Mouse (Mus musculus) midbrain, embryonic 10.5 days (tissue): ENCODE results near the gene Gm47791. TPM values are rescaled to one million over a fixed set of nuclear protein-coding genes. Genes with fewer than 3 reads are reported as not detected.
A peak's percentile ranks its signal among the peaks of the same experiment; 100 is the strongest.

Source experiments
- DNase-seq: peaks from one replicate; pipeline ENCODE4 v3.0.0-alpha.2; 2017; ENCODE audit warnings: low spot score
- H3K27ac ChIP-seq: fragments of 300-500 bp; sonication (generic); replicated peaks from 2 replicates; pipeline ENCODE4 v1.5.1; 2016; ENCODE audit warnings: mild to moderate bottlenecking
- H3K27me3 ChIP-seq: fragments of 300-500 bp; sonication (generic); 2 replicates; pipeline ENCODE4 v1.6.1; 2016; ENCODE audit warnings: low read depth, mild to moderate bottlenecking; ENCODE audit not compliant: poor library complexity, severe bottlenecking
- H3K36me3 ChIP-seq: fragments of 300-500 bp; sonication (generic); 2 replicates; pipeline ENCODE4 v1.6.1; 2016; ENCODE audit warnings: mild to moderate bottlenecking, moderate library complexity
- H3K4me1 ChIP-seq: fragments of 300-500 bp; sonication (generic); 2 replicates; pipeline ENCODE4 v1.6.1; 2016
- H3K4me3 ChIP-seq: fragments of 300-500 bp; sonication (generic); 2 replicates; pipeline ENCODE4 v1.5.1; 2016; ENCODE audit warnings: mild to moderate bottlenecking, moderate library complexity
- H3K9me3 ChIP-seq: fragments of 300-500 bp; sonication (generic); replicated peaks from 2 replicates; pipeline ENCODE4 v1.6.1; 2016; ENCODE audit warnings: mild to moderate bottlenecking
- WGBS: fragments of 180-500 bp; shearing (Covaris S2); methylation state at CpG from one replicate; pipeline ENCODE4 v1.1.7; 2016; 5-methylcytosine and 5-hydroxymethylcytosine counted together
- polyA plus RNA-seq: library from polyadenylated mRNA; unstranded; fragments of >200 nt; fragmentation: Nextera tagmentation; extraction: Ambion mirVana; gene quantifications from 2 replicates; pipeline ENCODE4 v1.2.1, GENCODE M21; 2016

Gene Gm47791
- polyA plus RNA-seq, 1 experiment from 2014 or later: not detected

DNA sequence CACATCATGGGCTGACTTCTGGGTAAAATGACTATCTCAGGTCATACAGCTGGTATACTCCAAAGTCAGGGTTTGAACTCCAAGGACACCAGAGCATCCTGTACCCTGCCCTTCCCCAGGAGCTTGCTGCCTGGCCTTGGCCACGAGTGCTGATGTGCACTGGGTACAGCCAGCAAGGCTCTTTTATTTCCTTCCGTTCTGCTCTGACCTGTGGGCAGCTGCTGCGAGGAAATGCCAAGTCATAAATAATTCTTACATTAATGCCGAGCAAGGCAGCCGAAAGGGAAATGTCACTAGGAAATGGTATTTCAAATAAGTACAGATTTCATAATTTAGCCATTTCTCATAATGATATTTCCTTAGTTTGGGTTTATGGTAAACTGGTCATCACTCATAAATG lies 27.3 kb upstream of the Gm47791 start:
- no peaks in the 10 kb centered on the region for H3K36me3 ChIP-seq
- H3K27me3 ChIP-seq: no peaks in the 10 kb centered on the region
- no peak for DNase-seq
- no peaks in the 10 kb centered on the region for H3K4me1 ChIP-seq
- 87% methylated on average over 5 of the region's 5 CpGs for WGBS
- no peaks in the 10 kb centered on the region for H3K9me3 ChIP-seq
- no peak overlapping the region for H3K27ac ChIP-seq
- H3K4me3 ChIP-seq: no peak overlapping the region

DNA sequence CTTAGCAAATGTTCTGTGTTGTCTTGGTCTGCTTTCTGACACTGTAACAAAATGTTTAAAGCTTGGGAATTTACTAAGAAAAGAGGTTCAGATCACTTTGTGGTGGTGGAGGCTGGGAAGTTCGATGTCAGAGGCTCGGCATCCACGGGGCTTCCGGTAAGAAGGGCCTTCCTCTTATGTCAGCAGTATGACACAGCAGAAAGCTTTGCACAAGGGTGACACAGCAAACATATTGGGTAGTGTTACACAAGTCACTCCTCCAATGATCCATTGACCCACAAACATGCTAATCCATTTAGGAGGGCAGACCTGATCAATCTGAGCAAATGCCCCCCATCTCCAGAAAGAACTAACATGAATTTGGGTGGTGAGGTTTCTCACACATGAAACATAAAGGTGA lies 26.0 kb upstream of the Gm47791 start:
- no peaks in the 10 kb centered on the region for H3K36me3 ChIP-seq
- H3K4me1 ChIP-seq: no peaks in the 10 kb centered on the region
- H3K27ac ChIP-seq: no peak overlapping the region
- no peak for DNase-seq
- no peak overlapping the region for H3K4me3 ChIP-seq
- WGBS: 93% methylated on average over 4 of the region's 4 CpGs
- H3K9me3 ChIP-seq: no peaks in the 10 kb centered on the region
- no peaks in the 10 kb centered on the region for H3K27me3 ChIP-seq

DNA sequence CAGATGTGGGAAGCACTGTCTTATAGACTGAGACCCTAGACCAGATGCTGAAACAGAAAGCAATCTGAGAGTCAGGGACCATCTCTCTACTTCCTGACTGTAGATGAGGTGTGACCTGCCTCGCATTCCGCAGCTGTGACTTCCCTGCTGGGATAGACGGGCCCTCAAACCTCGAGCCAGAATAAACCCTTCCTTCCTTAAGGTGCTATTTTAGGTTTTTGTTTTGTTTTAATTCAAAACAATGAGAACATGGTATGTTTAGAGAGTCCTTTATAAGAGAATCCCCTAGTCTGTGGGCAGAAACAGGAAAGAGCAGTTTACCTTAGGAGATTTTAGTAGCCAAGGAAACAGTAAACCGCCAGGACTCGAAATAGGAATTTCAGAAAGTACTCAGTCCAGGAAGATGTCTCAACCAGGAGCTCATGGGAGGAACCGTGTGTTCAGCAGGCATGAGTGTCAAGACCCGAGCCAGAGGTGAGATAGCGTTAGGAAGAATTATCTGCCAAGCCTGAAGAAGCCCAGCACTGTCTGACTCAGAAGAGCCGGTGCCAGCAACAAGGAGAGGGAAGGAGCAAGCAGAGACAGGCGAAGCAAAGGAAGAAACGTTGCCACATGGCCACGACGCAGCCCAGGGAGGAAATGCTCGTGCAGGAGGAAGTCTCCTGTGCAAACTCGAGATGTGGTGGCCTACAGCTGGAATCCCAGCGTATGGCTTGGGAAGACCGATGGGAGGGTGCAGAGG lies 24.8 kb upstream of the Gm47791 start:
- Histone ChIP-seq H3K27me3 (no peaks in the 10 kb centered on the region), H3K4me1 (no peaks in the 10 kb centered on the region), H3K27ac (no peak overlapping the region), H3K4me3 (no peak overlapping the region), H3K36me3 (no peaks in the 10 kb centered on the region), H3K9me3 (no peaks in the 10 kb centered on the region)
- 79% methylated on average over 18 of the region's 18 CpGs for WGBS
- DNase-seq: no peak

DNA sequence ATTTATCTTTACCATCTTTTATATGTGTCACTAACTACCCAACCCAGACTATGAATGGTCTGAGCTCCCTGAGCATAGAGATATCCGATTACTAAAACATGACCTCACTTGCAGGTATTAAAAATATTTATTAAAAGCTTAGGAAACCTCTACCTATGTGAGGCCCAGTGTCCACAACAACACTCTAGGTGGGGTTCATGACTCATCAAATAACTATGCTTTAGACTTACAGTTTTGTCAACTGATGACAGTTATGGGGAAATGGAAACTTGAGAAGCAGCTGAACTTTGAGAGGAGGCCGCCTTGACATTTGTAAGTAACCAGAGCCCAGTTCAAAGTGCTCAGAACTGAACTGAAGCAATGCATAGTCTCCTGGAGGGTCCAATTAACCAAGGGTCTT lies 24.2 kb upstream of the Gm47791 start:
- no peaks in the 10 kb centered on the region for H3K4me1 ChIP-seq
- WGBS: 85% methylated on average over 2 of the region's 2 CpGs
- H3K4me3 ChIP-seq: no peak overlapping the region
- no peaks in the 10 kb centered on the region for H3K9me3 ChIP-seq
- H3K36me3 ChIP-seq: no peaks in the 10 kb centered on the region
- no peak for DNase-seq
- H3K27me3 ChIP-seq: no peaks in the 10 kb centered on the region
- H3K27ac ChIP-seq: no peak overlapping the region

DNA sequence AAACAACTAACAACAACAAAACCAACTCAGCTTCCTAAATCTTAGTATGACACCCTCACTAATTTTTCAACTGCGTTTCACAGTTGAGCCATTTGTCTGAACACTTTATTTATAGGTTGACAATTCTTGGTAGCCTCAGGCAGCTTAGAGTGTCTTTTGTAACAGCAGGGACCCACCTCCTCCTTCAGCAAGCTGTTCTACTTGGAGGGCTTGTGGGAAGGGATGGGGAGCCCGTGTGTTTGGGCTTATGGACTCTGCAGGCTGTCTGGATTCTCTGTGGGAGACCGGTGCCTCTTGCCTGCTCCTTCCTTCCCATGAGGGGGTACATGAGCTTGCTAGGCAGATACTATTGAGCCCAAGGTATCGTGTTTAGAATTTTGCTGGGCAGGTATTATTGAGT lies 22.9 kb upstream of the Gm47791 start:
- WGBS: 59% methylated on average over 4 of the region's 4 CpGs
- Histone ChIP-seq H3K9me3 (no peaks in the 10 kb centered on the region), H3K4me3 (no peak overlapping the region), H3K4me1 (no peaks in the 10 kb centered on the region), H3K27me3 (no peaks in the 10 kb centered on the region), H3K36me3 (no peaks in the 10 kb centered on the region), H3K27ac (no peak overlapping the region)
- no peak for DNase-seq

DNA sequence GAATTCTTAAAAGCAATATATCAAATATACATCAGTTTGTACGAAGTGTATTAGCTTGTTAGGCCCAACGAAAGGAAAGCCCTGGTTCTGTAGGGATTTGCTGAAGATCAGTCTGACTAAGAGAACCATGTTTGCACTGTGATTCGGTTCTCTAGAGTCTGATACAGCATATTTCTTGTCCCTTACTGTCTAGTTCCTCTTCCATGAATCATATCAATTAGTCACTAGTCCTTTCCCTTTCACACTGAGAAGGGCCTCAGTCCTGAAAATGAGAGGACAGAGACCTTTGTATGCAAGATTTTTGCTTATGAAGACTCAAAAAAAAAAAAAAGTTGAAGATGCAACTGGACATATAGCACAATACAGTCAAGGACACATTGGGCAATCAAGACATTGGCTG lies 22.1 kb upstream of the Gm47791 start:
- DNase-seq: no peak

DNA sequence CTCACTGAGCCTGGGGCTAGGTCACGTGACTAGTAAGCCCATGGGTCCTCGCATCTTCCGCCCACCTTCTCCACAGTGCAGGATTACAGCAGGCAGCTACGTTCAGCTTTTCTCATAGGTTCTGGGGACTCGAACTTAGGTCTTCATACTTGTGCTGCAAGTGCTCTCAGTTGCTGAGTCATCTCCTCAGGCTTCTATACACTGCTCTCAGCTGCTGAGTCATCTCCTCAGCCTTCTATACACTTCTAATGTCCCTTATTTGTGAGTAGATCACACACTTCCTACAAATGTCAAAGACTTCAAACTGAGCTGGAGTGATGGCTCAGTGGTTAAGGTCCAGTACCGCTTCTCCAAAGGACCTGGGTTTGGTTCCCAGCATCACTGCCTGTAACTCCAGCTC lies 21.2 kb upstream of the Gm47791 start:
- DNase-seq: no peak
- Histone ChIP-seq H3K4me3 (no peak overlapping the region), H3K36me3 (no peaks in the 10 kb centered on the region), H3K27ac (no peak overlapping the region), H3K4me1 (no peaks in the 10 kb centered on the region; the same call in 1 of the 2 replicates), H3K27me3 (no peaks in the 10 kb centered on the region), H3K9me3 (no peaks in the 10 kb centered on the region)
- 92% methylated on average over 6 of the region's 6 CpGs for WGBS

More for the DNA sequence above, 22.1 kb upstream of the Gm47791 start:
- H3K36me3 ChIP-seq: no peaks in the 10 kb centered on the region
- H3K27ac ChIP-seq: no peak overlapping the region
- H3K4me1 ChIP-seq: no peaks in the 10 kb centered on the region
- H3K27me3 ChIP-seq: no peaks in the 10 kb centered on the region
- no peaks in the 10 kb centered on the region for H3K9me3 ChIP-seq
- no peak overlapping the region for H3K4me3 ChIP-seq
- 88% methylated on average over 3 of the region's 3 CpGs for WGBS

DNA sequence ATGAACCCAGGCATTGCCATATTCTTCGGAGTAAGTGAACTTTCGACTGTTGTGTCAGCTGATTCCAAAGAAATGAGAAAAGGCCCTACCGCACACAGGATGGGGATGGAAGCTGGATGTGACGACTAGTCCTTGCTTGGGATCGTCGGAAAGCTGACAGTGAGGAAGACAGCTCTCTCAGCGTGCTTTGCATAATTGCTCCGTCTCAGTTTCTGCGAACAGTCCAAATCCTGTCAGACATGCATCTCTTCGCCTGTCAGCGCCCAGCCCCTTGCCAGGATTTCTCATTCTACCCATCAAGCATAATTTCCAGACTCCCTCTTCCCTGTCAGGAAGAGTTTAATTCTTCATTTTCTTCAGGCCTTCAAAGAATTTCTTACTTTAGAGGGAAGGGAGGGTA lies 20.1 kb upstream of the Gm47791 start:
- H3K36me3 ChIP-seq: no peaks in the 10 kb centered on the region
- peak; percentile 15 for DNase-seq
- no peak overlapping the region for H3K27ac ChIP-seq
- H3K9me3 ChIP-seq: no peaks in the 10 kb centered on the region
- no peak overlapping the region for H3K4me3 ChIP-seq
- 83% methylated on average over 11 of the region's 11 CpGs for WGBS
- no peaks in the 10 kb centered on the region; the same call in 1 of the 2 replicates for H3K4me1 ChIP-seq
- no peaks in the 10 kb centered on the region for H3K27me3 ChIP-seq

DNA sequence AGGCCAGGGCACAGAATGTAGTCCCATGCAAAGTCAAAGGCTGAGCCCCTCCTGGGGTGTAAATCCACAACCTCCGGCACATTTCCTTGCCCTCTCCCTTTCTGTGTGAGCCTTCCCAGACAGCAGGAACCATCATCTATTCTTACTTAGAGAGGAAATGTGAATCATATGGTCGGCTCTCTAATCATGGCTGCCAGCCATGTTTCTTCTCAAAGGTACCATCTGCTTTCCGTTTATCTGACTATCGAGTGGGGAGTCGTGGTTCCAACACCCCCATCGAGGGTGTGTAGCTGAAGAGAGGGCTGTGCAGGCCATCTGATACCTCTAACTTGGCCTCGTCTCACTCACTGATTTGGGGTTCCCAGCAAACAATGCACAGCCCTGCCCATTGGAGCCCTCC lies 17.0 kb upstream of the Gm47791 start:
- Histone ChIP-seq H3K9me3 (no peaks in the 10 kb centered on the region), H3K27ac (no peak overlapping the region), H3K4me1 (no peaks in the 10 kb centered on the region; the same call in 1 of the 2 replicates), H3K27me3 (no peaks in the 10 kb centered on the region), H3K4me3 (no peak overlapping the region), H3K36me3 (no peaks in the 10 kb centered on the region)
- 81% methylated on average over 7 of the region's 7 CpGs for WGBS
- DNase-seq: no peak

DNA sequence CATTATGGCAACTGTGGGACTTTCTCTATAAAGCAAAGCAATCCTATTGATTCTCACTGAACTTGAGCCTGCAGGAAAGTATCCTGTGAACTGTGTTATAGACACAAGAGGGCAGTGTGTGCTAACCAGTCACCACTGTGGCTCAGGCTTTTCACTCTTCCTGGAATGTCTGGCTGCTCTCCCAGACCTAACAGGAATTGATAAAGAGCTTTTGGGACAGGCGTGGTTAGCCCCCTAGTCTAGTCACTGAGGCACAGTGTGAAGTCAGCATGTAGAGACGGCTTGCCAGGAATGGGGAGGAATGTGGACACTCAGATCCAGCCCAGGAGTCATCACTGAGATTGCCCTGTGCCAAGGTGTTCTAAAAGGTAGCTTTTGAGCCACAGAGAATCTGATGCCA lies 16.4 kb upstream of the Gm47791 start:
- H3K4me3 ChIP-seq: no peak overlapping the region
- WGBS: 14% methylated on average over 2 of the region's 2 CpGs
- H3K27ac ChIP-seq: no peak overlapping the region
- H3K9me3 ChIP-seq: no peaks in the 10 kb centered on the region
- H3K27me3 ChIP-seq: no peaks in the 10 kb centered on the region
- no peaks in the 10 kb centered on the region for H3K36me3 ChIP-seq
- no peaks in the 10 kb centered on the region; the same call in 1 of the 2 replicates for H3K4me1 ChIP-seq
- DNase-seq: peak; percentile 46

DNA sequence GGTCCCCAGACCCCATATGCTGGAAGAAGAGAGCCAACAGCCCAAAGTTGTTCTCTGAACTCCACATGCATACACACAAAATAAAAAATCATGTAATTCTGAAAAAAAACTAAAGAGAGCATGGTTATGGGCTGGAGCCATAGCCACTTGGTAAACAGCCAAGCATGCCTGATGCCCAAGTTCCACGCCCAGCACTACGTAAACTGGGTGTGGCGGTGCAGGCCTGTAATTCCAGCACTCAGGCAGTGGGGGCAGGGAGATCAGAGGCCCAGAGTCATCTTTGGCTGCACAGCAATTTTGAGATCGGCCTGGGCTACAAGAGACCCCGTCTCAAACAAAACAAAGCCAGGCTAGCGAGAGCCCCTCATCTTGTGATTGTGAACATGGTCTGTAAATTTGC lies 14.5 kb upstream of the Gm47791 start:
- 79% methylated on average over 6 of the region's 6 CpGs for WGBS
- Histone ChIP-seq H3K27ac (no peak overlapping the region), H3K4me3 (no peak overlapping the region)

DNA sequence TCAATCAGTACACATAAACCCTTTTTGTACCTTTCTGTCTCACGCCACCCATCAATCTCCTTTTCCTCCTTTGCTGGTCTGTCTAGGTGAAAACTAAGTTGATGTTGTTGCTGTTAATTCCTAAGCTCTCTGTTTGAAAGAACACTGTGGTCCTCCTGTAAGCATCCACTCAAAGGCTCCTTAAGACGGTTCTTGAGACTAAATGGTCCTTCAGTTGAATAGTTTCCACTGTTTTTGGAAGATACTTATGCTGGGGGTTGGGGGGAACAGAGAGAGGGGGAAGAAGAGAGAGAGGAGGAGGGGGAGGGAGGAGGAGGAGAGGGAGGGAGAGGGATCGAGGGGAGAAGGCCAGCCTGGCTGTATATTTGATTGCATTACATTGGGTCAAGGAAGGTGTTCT lies 12.5 kb upstream of the Gm47791 start:
- H3K4me1 ChIP-seq: no peaks in the 10 kb centered on the region; the same call in 1 of the 2 replicates
- DNase-seq: no peak
- H3K36me3 ChIP-seq: no peaks in the 10 kb centered on the region
- no peak overlapping the region for H3K4me3 ChIP-seq
- H3K27ac ChIP-seq: no peak overlapping the region
- no peaks in the 10 kb centered on the region for H3K9me3 ChIP-seq
- WGBS: 74% methylated on average over 3 of the region's 3 CpGs
- H3K27me3 ChIP-seq: no peaks in the 10 kb centered on the region

More for the DNA sequence above, 14.5 kb upstream of the Gm47791 start:
- no peak for DNase-seq
- Histone ChIP-seq H3K36me3 (no peaks in the 10 kb centered on the region), H3K9me3 (no peaks in the 10 kb centered on the region), H3K27me3 (no peaks in the 10 kb centered on the region), H3K4me1 (no peaks in the 10 kb centered on the region; the same call in 1 of the 2 replicates)

DNA sequence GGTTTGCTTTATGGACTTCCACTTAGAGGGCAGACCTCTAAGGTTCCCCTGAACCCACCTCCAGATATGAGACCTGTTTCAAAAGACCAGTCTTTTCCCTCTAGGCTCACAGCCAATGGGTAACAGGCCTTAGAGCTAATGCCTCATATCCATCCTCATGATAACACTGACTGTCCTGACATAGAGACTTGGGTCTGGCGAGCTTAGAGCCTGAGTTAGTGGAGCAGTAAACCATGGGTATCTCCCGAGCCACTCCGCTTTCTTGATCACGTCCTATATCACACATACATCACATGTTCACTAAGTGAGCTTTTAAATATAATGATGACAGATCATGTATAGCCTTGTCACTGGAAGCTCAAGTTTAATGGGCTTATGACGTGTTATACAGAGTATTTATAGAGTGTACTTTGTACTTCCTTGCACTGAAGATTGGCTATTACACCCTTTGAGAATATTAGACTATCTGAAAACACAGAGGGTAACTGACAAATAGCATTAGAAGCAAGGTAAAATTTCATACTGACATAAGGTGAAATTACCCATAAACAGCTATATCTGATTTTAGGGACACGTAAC lies 8.4 kb upstream of the Gm47791 start:
- H3K4me3 ChIP-seq: no peak overlapping the region
- H3K9me3 ChIP-seq: no peaks in the 10 kb centered on the region
- no peaks in the 10 kb centered on the region for H3K36me3 ChIP-seq
- no peaks in the 10 kb centered on the region for H3K27me3 ChIP-seq
- no peaks in the 10 kb centered on the region for H3K4me1 ChIP-seq
- WGBS: 92% methylated on average over 6 of the region's 6 CpGs
- no peak for DNase-seq
- H3K27ac ChIP-seq: no peak overlapping the region
